Mouse (Mus musculus): Measurements from ENCODE around the gene Gp9. TPM values are rescaled to one million over a fixed set of nuclear protein-coding genes. Genes with fewer than 3 reads are reported as not detected.

The Gp9 gene
- polyA plus RNA-seq, 2 experiments = 1.4 to 2.0 TPM

- Histone ChIP-seq H3K27me3 (ENCODE audit: control insufficient read depth, insufficient read depth, low read length) (no peaks in the 10 kb centered on the region), H3K36me3 (ENCODE audit: control insufficient read depth, insufficient read depth, low read length) (peaks cover 22% of the 10 kb centered on the region), H3K4me1 (ENCODE audit: control insufficient read depth, insufficient read depth, low read length) (no peaks in the 10 kb centered on the region), H3K27ac (replicated peaks; ENCODE audit: low read depth, low read length) (no peak overlapping the region), H3K4me3 (replicated peaks; ENCODE audit: low read length) (no peak overlapping the region), H3K4me2 (replicated peaks; ENCODE audit: low read depth, low read length, severe bottlenecking) (no peak overlapping the region), H3K9ac (ENCODE audit: low read depth, low read length, severe bottlenecking) (no peak overlapping the region), H3K9me3 (ENCODE audit: control insufficient read depth, low read length) (no peaks in the 10 kb centered on the region)
- no peak for TF ChIP-seq POLR2A (IDR thresholded peaks at IDR 0.05; ENCODE audit: borderline replicate concordance, extremely low read depth, insufficient read depth, insufficient read length)
- ATAC-seq (ENCODE audit: low FRiP score, low read depth) (no peak), DNase-seq (ENCODE audit: low spot score) (no peak)
- WGBS = 93% methylated on average over 5 of the region's 5 CpGs
Measured at GRCm38 (mm10) chr6:87791826-87792225, 14.0 kb downstream of the Gp9 start.

GRCm38 (mm10) chr6:87793821-87794510 lies 16.1 kb downstream of the Gp9 start:
- no peaks in the 10 kb centered on the region for H3K4me1 ChIP-seq (ENCODE audit: control insufficient read depth, insufficient read depth, low read length)
- no peaks in the 10 kb centered on the region for H3K9me3 ChIP-seq (ENCODE audit: control insufficient read depth, low read length)
- no peak overlapping the region for H3K4me3 ChIP-seq (replicated peaks; ENCODE audit: low read length)
- no peak for ATAC-seq (ENCODE audit: low FRiP score, low read depth)
- H3K36me3 ChIP-seq (ENCODE audit: control insufficient read depth, insufficient read depth, low read length) = peaks cover 22% of the 10 kb centered on the region
- DNase-seq (ENCODE audit: low spot score) = no peak
- no peak overlapping the region for H3K9ac ChIP-seq (ENCODE audit: low read depth, low read length, severe bottlenecking)
- no peak overlapping the region for H3K4me2 ChIP-seq (replicated peaks; ENCODE audit: low read depth, low read length, severe bottlenecking)
- no peak for TF ChIP-seq POLR2A (IDR thresholded peaks at IDR 0.05; ENCODE audit: borderline replicate concordance, extremely low read depth, insufficient read depth, insufficient read length)
- H3K27ac ChIP-seq (replicated peaks; ENCODE audit: low read depth, low read length) = no peak overlapping the region
- no peaks in the 10 kb centered on the region for H3K27me3 ChIP-seq (ENCODE audit: control insufficient read depth, insufficient read depth, low read length)
- 93% methylated on average over 10 of the region's 10 CpGs for WGBS

GRCm38 (mm10) chr6:87795385-87796150 lies 17.7 kb downstream of the Gp9 start:
- DNase-seq (ENCODE audit: low spot score) (no peak), ATAC-seq (ENCODE audit: low FRiP score, low read depth) (no peak)
- no peak overlapping the region for H3K4me3 ChIP-seq (replicated peaks; ENCODE audit: low read length)
- H3K4me1 ChIP-seq (ENCODE audit: control insufficient read depth, insufficient read depth, low read length) = no peaks in the 10 kb centered on the region
- no peak overlapping the region for H3K4me2 ChIP-seq (replicated peaks; ENCODE audit: low read depth, low read length, severe bottlenecking)
- no peaks in the 10 kb centered on the region for H3K27me3 ChIP-seq (ENCODE audit: control insufficient read depth, insufficient read depth, low read length)
- H3K9ac ChIP-seq (ENCODE audit: low read depth, low read length, severe bottlenecking) = no peak overlapping the region
- H3K36me3 ChIP-seq (ENCODE audit: control insufficient read depth, insufficient read depth, low read length) = peaks cover 23% of the 10 kb centered on the region
- no peak for TF ChIP-seq POLR2A (IDR thresholded peaks at IDR 0.05; ENCODE audit: borderline replicate concordance, extremely low read depth, insufficient read depth, insufficient read length)
- 73% methylated on average over 6 of the region's 6 CpGs for WGBS
- H3K9me3 ChIP-seq (ENCODE audit: control insufficient read depth, low read length) = no peaks in the 10 kb centered on the region
- H3K27ac ChIP-seq (replicated peaks; ENCODE audit: low read depth, low read length) = no peak overlapping the region

GRCm38 (mm10) chr6:87796251-87796880 lies 18.5 kb downstream of the Gp9 start:
- ATAC-seq (ENCODE audit: low FRiP score, low read depth) = no peak
- H3K4me2 ChIP-seq (replicated peaks; ENCODE audit: low read depth, low read length, severe bottlenecking) = no peak overlapping the region
- no peaks in the 10 kb centered on the region for H3K9me3 ChIP-seq (ENCODE audit: control insufficient read depth, low read length)
- 90% methylated on average over 6 of the region's 6 CpGs for WGBS
- no peaks in the 10 kb centered on the region for H3K27me3 ChIP-seq (ENCODE audit: control insufficient read depth, insufficient read depth, low read length)
- no peak overlapping the region for H3K4me3 ChIP-seq (replicated peaks; ENCODE audit: low read length)
- TF ChIP-seq POLR2A (IDR thresholded peaks at IDR 0.05; ENCODE audit: borderline replicate concordance, extremely low read depth, insufficient read depth, insufficient read length) = no peak
- no peak overlapping the region for H3K27ac ChIP-seq (replicated peaks; ENCODE audit: low read depth, low read length)
- DNase-seq (ENCODE audit: low spot score) = no peak
- peaks cover 23% of the 10 kb centered on the region for H3K36me3 ChIP-seq (ENCODE audit: control insufficient read depth, insufficient read depth, low read length)
- H3K4me1 ChIP-seq (ENCODE audit: control insufficient read depth, insufficient read depth, low read length) = no peaks in the 10 kb centered on the region
- no peak overlapping the region for H3K9ac ChIP-seq (ENCODE audit: low read depth, low read length, severe bottlenecking)

- Histone ChIP-seq H3K4me2 (replicated peaks; ENCODE audit: low read depth, low read length, severe bottlenecking) (no peak overlapping the region), H3K4me3 (replicated peaks; ENCODE audit: low read length) (no peak overlapping the region), H3K9me3 (ENCODE audit: control insufficient read depth, low read length) (no peaks in the 10 kb centered on the region), H3K4me1 (ENCODE audit: control insufficient read depth, insufficient read depth, low read length) (no peaks in the 10 kb centered on the region), H3K36me3 (ENCODE audit: control insufficient read depth, insufficient read depth, low read length) (peaks cover 18% of the 10 kb centered on the region), H3K27me3 (ENCODE audit: control insufficient read depth, insufficient read depth, low read length) (no peaks in the 10 kb centered on the region), H3K9ac (ENCODE audit: low read depth, low read length, severe bottlenecking) (no peak overlapping the region), H3K27ac (replicated peaks; ENCODE audit: low read depth, low read length) (no peak overlapping the region)
- ATAC-seq (ENCODE audit: low FRiP score, low read depth) = no peak
- no peak for DNase-seq (ENCODE audit: low spot score)
- WGBS = 12% methylated on average over 2 of the region's 2 CpGs
- TF ChIP-seq POLR2A (IDR thresholded peaks at IDR 0.05; ENCODE audit: borderline replicate concordance, extremely low read depth, insufficient read depth, insufficient read length) = no peak
Measured at GRCm38 (mm10) chr6:87797321-87797720, 19.4 kb downstream of the Gp9 start.

All from limb, embryonic 14.5 days (tissue).